Mouse (Mus musculus): ENCODE results near the gene Inpp4b. TPM values are rescaled to one million over a fixed set of nuclear protein-coding genes. Genes with fewer than 3 reads are reported as not detected.

The Inpp4b gene
- total RNA-seq, 2 experiments from 2014 or later, result 55.4 to 58.2 TPM

GRCm38 (mm10) chr8:81814742-81815141, 472.4 kb downstream of the Inpp4b start:
- no peak for DNase-seq
- intact Hi-C loops (cut with DNase I), result loop anchor here (10.0 kb wide), 1 partner anchor 210 kb away; no protein-coding TSS in a partner anchor

DNA sequence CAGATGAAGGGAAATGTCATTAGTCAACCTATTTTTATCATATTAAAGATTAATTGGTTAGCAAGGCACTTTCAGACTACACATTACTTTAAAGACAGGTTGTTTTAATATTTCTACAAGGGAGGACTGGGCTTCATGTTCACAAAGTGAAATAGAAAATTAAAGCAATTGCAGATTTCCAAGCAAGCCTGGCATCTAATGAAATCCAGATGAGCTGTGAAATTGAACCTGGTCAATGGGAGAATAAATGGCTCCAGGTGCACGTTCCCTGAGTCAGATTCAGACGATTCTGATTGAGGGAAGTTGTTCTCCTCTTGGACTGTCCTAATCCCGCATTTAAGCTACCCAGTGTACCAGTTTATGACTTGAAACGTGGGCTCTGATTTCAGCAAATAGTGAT, 473.2 kb downstream of the Inpp4b start:
- DNase-seq, result no peak
- intact Hi-C loops (cut with DNase I), result loop anchor here (10.0 kb wide), 1 partner anchor 209 kb away; no protein-coding TSS in a partner anchor

- intact Hi-C loops (cut with DNase I), result no loop called here
- DNase-seq, result no peak
Observed at GRCm38 (mm10) chr8:81823121-81823520, 480.8 kb downstream of the Inpp4b start.

DNA sequence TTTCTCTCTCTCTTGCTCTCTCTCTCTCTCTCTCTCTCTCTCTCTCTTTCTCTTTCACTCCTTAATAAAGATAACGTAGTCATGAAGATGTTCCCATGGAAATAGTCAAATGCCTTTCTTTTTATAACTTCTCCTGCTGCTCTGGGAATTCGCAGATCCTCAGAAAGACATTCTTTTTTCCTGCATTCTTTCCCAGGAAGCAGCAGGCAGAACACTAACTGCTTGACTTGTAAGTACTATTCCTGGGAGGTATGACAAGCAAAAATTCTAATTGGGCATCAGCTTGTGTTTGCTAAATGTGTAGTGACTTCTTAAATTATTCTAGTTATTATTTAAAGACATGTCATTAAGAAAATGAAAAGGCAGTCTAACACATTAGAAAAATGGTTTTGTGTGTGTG, 482.6 kb downstream of the Inpp4b start:
- DNase-seq, result no peak

GRCm38 (mm10) chr8:81826406-81826805, 484.1 kb downstream of the Inpp4b start:
- DNase-seq, result no peak
- intact Hi-C loops (cut with DNase I), result no loop called here

More for the DNA sequence above, 482.6 kb downstream of the Inpp4b start:
- intact Hi-C loops (cut with DNase I), result no loop called here

DNA sequence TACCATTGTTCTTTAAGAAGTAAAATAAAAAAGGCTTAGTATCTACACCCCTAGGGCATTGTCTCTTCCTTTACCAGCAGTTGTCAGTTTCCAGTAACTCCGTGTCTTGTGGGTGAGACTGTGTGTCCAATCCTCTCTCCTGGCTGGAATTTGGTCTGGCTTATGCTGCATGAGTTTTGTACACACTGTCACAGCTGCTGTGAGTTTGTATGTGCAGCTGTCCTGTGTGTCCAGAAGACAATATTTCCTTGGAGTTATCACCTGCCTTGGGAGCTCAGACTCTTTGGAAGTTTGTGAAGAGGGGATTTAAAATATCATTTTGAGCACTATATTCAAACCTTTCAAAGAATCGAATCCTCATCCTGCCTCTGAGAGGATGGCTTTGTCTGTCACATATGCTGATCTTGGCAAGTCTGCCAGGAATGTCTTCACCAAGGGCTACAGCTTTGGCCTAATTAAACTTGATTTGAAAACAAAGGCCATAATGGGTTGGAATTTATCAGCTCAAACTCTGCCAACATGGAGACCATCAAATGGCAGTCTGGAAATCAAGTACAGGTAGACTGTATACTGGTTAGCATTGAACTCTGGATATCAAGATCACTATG, 485.1 kb downstream of the Inpp4b start:
- no peak for DNase-seq
- intact Hi-C loops (cut with DNase I), result no loop called here

- DNase-seq, result no peak
- intact Hi-C loops (cut with DNase I), result no loop called here
Observed at GRCm38 (mm10) chr8:81831430-81831829, 489.1 kb downstream of the Inpp4b start.

DNA sequence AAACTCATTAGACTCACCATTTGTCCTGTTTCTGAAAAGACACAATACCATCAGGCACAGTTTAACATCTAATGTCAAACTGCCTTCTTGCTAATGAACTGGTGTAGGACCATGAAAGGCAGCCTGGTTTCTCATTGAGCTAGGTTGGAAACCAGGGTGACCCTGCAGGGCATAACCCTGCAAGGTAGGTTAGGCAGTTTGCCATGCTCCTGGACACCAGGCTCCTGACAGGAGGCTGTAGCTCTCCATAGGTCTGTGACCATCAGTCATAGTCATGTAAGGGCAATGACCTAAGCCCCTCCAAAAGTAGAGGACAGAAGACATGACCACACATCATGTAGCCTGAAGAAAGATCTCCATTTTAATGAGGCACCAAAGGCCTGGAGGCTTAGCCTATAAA, 491.5 kb downstream of the Inpp4b start:
- intact Hi-C loops (cut with DNase I), result no loop called here
- no peak for DNase-seq

GRCm38 (mm10) chr8:81840512-81840911, 498.2 kb downstream of the Inpp4b start:
- intact Hi-C loops (cut with DNase I), result no loop called here
- no peak for DNase-seq

DNA sequence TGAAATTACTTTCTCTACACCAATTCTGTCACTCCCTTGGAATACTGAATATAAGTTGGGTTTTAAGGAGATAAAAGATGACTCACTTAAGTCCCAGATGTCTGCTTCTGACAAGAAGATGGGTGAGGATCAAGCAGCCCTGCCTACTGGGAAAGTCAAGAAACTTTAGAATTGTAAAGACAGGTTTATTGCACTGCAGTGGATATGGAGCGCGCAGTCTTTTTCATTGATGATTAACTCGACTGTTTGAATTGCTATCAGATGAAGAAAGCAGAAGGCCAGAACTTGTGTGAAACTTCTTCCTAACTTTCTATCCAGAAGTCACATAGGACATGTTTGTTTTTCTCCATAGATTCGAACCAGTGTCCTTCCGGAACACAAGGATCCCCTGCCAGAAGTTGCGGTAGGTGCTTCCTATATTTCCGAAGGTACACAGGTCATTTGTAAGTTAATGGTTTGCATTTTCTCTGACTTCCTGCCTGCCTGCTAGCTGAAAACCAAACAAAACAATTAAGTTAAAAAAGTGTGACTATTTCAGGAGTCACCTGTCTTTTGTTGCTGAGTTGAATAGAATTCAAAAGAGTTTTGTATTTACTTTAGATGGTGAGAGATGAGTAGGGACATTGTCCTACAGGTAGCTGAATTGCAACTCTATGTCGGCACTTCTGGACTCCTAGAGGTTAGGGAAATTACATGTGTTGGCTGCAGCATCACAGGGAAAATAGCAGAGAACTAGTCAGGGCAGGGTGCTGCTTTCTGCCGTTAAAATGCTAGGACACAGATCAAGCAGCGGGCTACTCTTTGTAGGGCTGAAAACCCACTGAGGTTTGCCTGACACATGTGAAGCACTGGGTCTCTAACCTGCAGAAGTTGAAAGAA, 502.0 kb downstream of the Inpp4b start:
- intact Hi-C loops (cut with DNase I), result no loop called here
- DNase-seq, result no peak

DNA sequence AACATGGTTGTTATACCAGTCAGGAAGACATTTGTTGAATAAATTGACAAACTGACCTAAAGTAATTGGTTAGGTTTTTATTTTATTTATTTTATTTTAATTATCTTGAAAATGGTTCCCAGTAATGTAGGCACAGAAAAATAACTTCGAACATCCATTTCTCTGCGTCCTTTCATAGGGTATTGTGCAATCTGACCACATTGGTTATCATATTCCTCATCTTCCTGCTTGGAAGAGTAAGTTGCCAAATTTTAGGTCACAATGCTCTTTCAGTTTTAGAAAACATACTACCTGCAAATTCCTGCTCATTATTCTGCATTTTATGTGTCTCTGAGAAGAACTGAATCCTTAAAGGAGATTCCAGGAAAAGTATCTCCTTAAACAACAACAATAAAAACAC, 505.6 kb downstream of the Inpp4b start:
- intact Hi-C loops (cut with DNase I), result no loop called here
- DNase-seq, result no peak

DNA sequence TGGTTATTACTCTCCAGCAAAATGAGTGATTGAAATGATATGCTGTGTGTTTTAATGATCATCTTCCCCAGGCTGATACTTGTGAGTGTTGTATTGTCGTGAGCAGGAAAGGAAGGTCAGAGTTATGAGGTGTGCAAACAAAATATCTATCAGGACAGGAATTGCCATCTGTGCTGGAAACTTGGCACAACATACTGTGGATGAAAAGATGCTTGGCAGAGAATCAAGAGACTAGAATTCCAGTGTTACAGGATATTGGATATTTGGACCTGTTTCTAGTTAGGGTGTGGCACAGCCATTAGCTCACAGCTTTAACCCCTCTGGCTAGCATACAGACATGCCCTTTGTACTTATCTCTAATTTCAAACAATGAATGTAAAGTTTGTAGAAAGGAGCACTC, 507.6 kb downstream of the Inpp4b start:
- intact Hi-C loops (cut with DNase I), result no loop called here
- DNase-seq, result no peak

GRCm38 (mm10) chr8:81853184-81853583, 510.8 kb downstream of the Inpp4b start:
- DNase-seq, result no peak

DNA sequence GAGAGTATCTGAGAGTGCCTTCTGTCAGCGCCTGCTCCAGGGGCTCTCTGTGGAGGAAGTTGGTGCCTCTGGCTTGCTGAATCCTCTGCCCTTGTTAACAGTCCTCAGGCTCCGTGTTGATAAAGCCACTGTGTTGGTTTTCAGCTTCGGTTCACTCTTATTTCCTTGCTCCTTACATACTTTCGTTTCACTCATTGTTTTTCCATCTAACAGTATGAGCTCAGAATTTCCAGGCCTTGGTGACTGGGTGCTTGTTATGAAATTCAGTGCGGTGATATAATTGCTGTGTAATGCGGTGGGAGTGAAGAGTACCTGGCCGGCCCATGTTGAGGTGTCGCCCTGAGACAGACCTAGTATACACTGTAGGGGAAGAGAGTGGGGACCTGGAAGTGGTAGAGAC, 512.2 kb downstream of the Inpp4b start:
- DNase-seq, result no peak
- intact Hi-C loops (cut with DNase I), result no loop called here

More at GRCm38 (mm10) chr8:81853184-81853583, 510.8 kb downstream of the Inpp4b start:
- intact Hi-C loops (cut with DNase I), result no loop called here

DNA sequence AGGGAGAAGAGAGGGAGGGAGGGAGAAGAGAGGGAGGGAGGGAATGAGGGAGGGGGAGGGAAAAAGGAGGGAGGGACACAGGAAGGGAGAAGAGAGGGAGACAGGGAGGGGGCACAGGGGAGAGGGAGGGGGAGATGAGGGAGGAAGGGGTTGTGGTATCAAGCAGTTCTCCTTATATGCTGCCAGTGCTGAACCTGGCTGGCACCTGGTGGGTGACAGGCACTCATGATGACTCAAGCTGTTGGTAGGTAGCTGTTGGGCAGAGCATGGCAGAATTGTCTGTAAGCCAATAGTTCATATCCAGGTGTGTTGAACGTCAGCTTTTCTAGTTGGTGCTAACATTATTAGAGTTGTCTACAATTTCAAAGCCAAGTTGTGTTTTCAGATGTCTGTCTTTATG, 512.7 kb downstream of the Inpp4b start:
- DNase-seq, result no peak
- intact Hi-C loops (cut with DNase I), result no loop called here

DNA sequence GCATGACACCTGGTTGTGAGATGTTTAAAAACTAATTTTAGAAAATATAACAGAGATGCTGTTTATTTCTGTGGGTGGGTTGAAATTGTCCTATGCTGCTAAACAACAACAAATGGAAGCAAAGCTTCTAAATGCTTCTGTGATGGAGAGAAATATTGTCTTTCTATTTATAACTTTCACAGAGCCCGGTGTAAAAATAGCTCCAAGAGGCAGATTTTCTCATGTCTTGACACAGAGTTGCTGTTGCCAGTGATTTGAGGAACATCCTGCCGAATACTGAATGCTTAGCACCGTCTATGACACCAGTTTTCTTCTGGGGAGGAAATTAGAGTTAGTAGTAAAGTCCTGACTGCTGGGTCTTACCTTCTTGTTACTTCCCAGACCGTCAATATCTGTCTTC, 513.8 kb downstream of the Inpp4b start:
- DNase-seq, result no peak
- intact Hi-C loops (cut with DNase I), result no loop called here

GRCm38 (mm10) chr8:81856608-81857007, 514.3 kb downstream of the Inpp4b start:
- DNase-seq, result no peak

GRCm38 (mm10) chr8:81858393-81858792, 516.0 kb downstream of the Inpp4b start:
- DNase-seq, result no peak
- intact Hi-C loops (cut with DNase I), result no loop called here

More at GRCm38 (mm10) chr8:81856608-81857007, 514.3 kb downstream of the Inpp4b start:
- intact Hi-C loops (cut with DNase I), result no loop called here

DNA sequence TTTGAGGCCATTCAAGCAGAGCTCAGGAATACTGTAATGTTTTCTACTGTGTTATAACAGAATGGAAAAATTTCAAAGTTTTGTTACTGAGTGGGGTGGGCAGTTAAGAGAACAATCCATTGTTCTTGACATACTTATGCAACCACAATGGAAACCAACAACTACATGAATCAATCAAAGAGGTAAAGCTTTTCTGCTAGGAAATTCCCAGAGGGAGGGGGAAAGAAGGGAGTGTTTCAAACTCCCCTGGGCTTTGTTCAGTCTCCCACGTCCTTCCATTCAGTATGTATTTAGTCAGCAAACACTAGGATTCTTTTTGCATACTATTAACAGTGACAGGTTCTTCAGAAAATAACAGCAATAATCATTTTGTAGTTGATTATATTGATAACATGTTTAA, 517.4 kb downstream of the Inpp4b start:
- intact Hi-C loops (cut with DNase I), result no loop called here
- no peak for DNase-seq

- DNase-seq, result no peak
- intact Hi-C loops (cut with DNase I), result no loop called here
Observed at GRCm38 (mm10) chr8:81861311-81861710, 519.0 kb downstream of the Inpp4b start.

GRCm38 (mm10) chr8:81862738-81863137, 520.4 kb downstream of the Inpp4b start:
- intact Hi-C loops (cut with DNase I), result no loop called here
- DNase-seq, result no peak

- intact Hi-C loops (cut with DNase I), result no loop called here
- no peak for DNase-seq
Observed at GRCm38 (mm10) chr8:81864318-81864717, 522.0 kb downstream of the Inpp4b start.
